Mouse (Mus musculus) myocyte (in vitro differentiated cells): ENCODE results near the gene Tmem175. TPM values are rescaled to one million over a fixed set of nuclear protein-coding genes. Genes with fewer than 3 reads are reported as not detected.
A peak's percentile ranks its signal among the peaks of the same experiment; 100 is the strongest.

Experiments
- H3K27me3 ChIP-seq: one replicate; pipeline ENCODE4 v1.6.1; 2011; ENCODE audit not compliant: control insufficient read depth, insufficient read depth, insufficient read length
- H3K36me3 ChIP-seq: one replicate; pipeline ENCODE4 v1.6.1; 2011; ENCODE audit not compliant: control insufficient read depth, insufficient read depth
- H3K4me2 ChIP-seq: one replicate; pipeline ENCODE4 v1.6.1; 2011; ENCODE audit warnings: low read depth, control low read depth
- H3K4me3 ChIP-seq: one replicate; pipeline ENCODE4 v1.5.1; 2011; ENCODE audit warnings: mild to moderate bottlenecking, control low read depth, moderate library complexity
- H3K79me2 ChIP-seq: one replicate; pipeline ENCODE4 v1.6.1; 2011; ENCODE audit not compliant: control insufficient read depth, insufficient read depth
- H3ac ChIP-seq: one replicate; pipeline ENCODE4 v1.6.1; 2011; ENCODE audit not compliant: control insufficient read depth, insufficient read length
- CEBPB ChIP-seq: IDR thresholded peaks from 2 replicates; pipeline ENCODE4 v1.6.1; 2011; ENCODE audit warnings: mild to moderate bottlenecking, moderate library complexity; ENCODE audit not compliant: poor library complexity, insufficient read depth, severe bottlenecking
- E2F4 ChIP-seq: IDR thresholded peaks from one replicate; pipeline ENCODE4 v1.6.1; 2011; ENCODE audit warnings: mild to moderate bottlenecking, control low read depth, moderate library complexity; ENCODE audit not compliant: insufficient read depth
- MAX ChIP-seq: IDR thresholded peaks from one replicate; pipeline ENCODE4 v1.6.1; 2011; ENCODE audit warnings: low read depth, mild to moderate bottlenecking, control low read depth
- MYOD1 ChIP-seq, 3 experiments: IDR thresholded peaks; one replicate each; pipeline ENCODE4 v1.6.1; 2011; ENCODE audit warnings: control low read depth in 2 of 3, low read depth in 2 of 3, mild to moderate bottlenecking in 2 of 3, moderate library complexity in 1 of 3; ENCODE audit not compliant: insufficient read length in 2 of 3, control insufficient read depth in 1 of 3
- MYOG ChIP-seq, 3 experiments: IDR thresholded peaks; one replicate each; pipeline ENCODE4 v1.6.1; 2011; ENCODE audit warnings: control low read depth in 2 of 3, low read depth in 2 of 3, mild to moderate bottlenecking in 2 of 3; ENCODE audit not compliant: insufficient read length in 2 of 3, control insufficient read depth in 1 of 3, insufficient read depth in 1 of 3
- POLR2A ChIP-seq: IDR thresholded peaks from one replicate; pipeline ENCODE4 v1.6.1; 2011; ENCODE audit warnings: low read depth, mild to moderate bottlenecking, control low read depth, moderate library complexity; ENCODE audit not compliant: insufficient read length
- POLR2AphosphoS2 ChIP-seq: IDR thresholded peaks from one replicate; pipeline ENCODE4 v1.6.1; 2011; ENCODE audit warnings: low read depth, control low read depth; ENCODE audit not compliant: insufficient read length
- REST ChIP-seq: IDR thresholded peaks from one replicate; pipeline ENCODE4 v1.6.1; 2011; ENCODE audit warnings: mild to moderate bottlenecking, control low read depth, moderate library complexity; ENCODE audit not compliant: insufficient read depth, insufficient read length
- SRF ChIP-seq: IDR thresholded peaks from one replicate; pipeline ENCODE4 v1.6.1; 2011; ENCODE audit warnings: low read depth; ENCODE audit not compliant: control insufficient read depth, insufficient read length
- TCF12 ChIP-seq: IDR thresholded peaks from one replicate; pipeline ENCODE4 v1.6.1; 2011; ENCODE audit warnings: mild to moderate bottlenecking, control low read depth; ENCODE audit not compliant: poor library complexity, insufficient read depth, severe bottlenecking
- TCF3 ChIP-seq: IDR thresholded peaks from one replicate; pipeline ENCODE4 v1.6.1; 2011; ENCODE audit warnings: low read depth, control low read depth; ENCODE audit not compliant: insufficient read length
- USF1 ChIP-seq: IDR thresholded peaks from one replicate; pipeline ENCODE4 v1.6.1; 2011; ENCODE audit warnings: low read depth, mild to moderate bottlenecking, control low read depth, moderate library complexity
- polyA plus RNA-seq: library from polyadenylated mRNA; unstranded; fragments of >200 nt; fragmentation: generic; extraction: Trizol; gene quantifications from one replicate; pipeline ENCODE4 v1.2.1, GENCODE M21; 2012; ENCODE audit warnings: missing spikeins

Tmem175 gene
- polyA plus RNA-seq, 1 experiment: 15.1 TPM

GRCm38 (mm10) chr5:108658611-108659010, 29.0 kb downstream of the Tmem175 start:
- no peaks in the 10 kb centered on the region for H3K36me3 ChIP-seq

GRCm38 (mm10) chr5:108659698-108660631, 30.4 kb downstream of the Tmem175 start, which contains the start of gene Idua:
Gene Idua, plus strand, starts transcription at chr5:108660331.
- no peak for TF ChIP-seq MYOD1 (IDR thresholded peaks at IDR 0.05; ENCODE audit: control insufficient read depth in 1 of 3, insufficient read length in 2 of 3, low read depth in 2 of 3)
- H3ac ChIP-seq: peak within 1 kb of the TSS; percentile 54
- peak within 1 kb of the TSS; percentile 96 for H3K4me2 ChIP-seq
- H3K36me3 ChIP-seq: no peaks in the 10 kb centered on the region
- H3K79me2 ChIP-seq: peaks cover 6% of the 10 kb centered on the region
- no peaks in the 10 kb centered on the region for H3K27me3 ChIP-seq
- H3K4me3 ChIP-seq: peak within 1 kb of the TSS; percentile 61

More at GRCm38 (mm10) chr5:108658611-108659010, 29.0 kb downstream of the Tmem175 start:
- Histone ChIP-seq H3K4me3 (peak overlapping the region; percentile 61), H3ac (no peak overlapping the region), H3K79me2 (peaks cover 6% of the 10 kb centered on the region), H3K4me2 (no peak overlapping the region), H3K27me3 (no peaks in the 10 kb centered on the region)
- TF ChIP-seq MYOD1 (IDR thresholded peaks at IDR 0.05; ENCODE audit: control insufficient read depth in 1 of 3, insufficient read length in 2 of 3, low read depth in 2 of 3): no peak
- TF ChIP-seq TCF12: no peak
- no peak for TF ChIP-seq SRF
- TF ChIP-seq E2F4: no peak
- no peak for TF ChIP-seq USF1
- TF ChIP-seq POLR2A: no peak

DNA sequence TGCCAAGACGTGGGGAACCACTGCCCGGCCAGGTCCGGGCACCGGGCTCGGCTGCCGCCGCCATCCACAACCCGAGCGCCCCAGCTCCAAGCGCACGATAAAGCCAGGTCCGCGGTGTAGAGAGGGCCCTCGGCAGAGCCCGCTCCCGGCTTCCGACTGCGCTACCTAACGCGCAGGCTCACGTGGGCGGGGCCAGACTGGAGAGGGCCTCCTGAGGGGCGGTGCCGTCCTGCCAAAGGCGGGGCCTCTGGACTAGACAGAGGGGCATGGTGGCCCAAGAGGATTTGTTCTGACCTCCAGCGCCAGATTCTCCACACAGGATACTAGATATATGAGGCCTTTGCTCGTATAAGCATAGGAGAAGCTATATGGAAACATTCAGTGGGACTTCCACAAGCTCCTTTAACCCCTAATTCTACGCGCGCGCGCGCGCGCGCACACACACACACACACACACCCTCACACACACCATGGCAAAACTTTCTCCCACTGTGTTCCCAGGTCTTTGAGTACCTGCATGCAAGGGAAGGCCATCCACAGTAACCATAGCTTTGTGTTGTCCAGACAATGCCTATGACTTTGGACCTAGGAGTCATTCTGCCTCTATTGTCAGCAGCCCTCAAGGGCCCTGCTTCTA, 31.2 kb downstream of the Tmem175 start:
- no peaks in the 10 kb centered on the region for H3K36me3 ChIP-seq
- peak overlapping the region; percentile 61 for H3K4me3 ChIP-seq
- H3ac ChIP-seq: peak overlapping the region; percentile 54
- H3K4me2 ChIP-seq: peak overlapping the region; percentile 96
- no peaks in the 10 kb centered on the region for H3K27me3 ChIP-seq
- TF ChIP-seq POLR2AphosphoS2 (peak; percentile 58), TCF12 (no peak), POLR2A (peak; percentile 61)
- peaks cover 6% of the 10 kb centered on the region for H3K79me2 ChIP-seq

- Histone ChIP-seq H3K4me3 (no peak overlapping the region), H3K27me3 (no peaks in the 10 kb centered on the region), H3K36me3 (no peaks in the 10 kb centered on the region), H3ac (no peak overlapping the region), H3K79me2 (peaks cover 6% of the 10 kb centered on the region), H3K4me2 (no peak overlapping the region)
- TF ChIP-seq E2F4: no peak
- TF ChIP-seq MYOG (IDR thresholded peaks at IDR 0.05; ENCODE audit: control insufficient read depth in 1 of 3, insufficient read depth in 1 of 3, insufficient read length in 2 of 3, low read depth in 2 of 3): no peak
- no peak for TF ChIP-seq SRF
- no peak for TF ChIP-seq MYOD1 (IDR thresholded peaks at IDR 0.05; ENCODE audit: control insufficient read depth in 1 of 3, insufficient read length in 2 of 3, low read depth in 2 of 3)
- TF ChIP-seq REST: no peak
- no peak for TF ChIP-seq TCF12
- no peak for TF ChIP-seq USF1
- TF ChIP-seq POLR2AphosphoS2: no peak
- no peak for TF ChIP-seq MAX
- no peak for TF ChIP-seq CEBPB
- no peak for TF ChIP-seq TCF3
- TF ChIP-seq POLR2A: no peak
Observed at GRCm38 (mm10) chr5:108662772-108663171, 33.2 kb downstream of the Tmem175 start.

GRCm38 (mm10) chr5:108665066-108665465, 35.5 kb downstream of the Tmem175 start:
- TF ChIP-seq CEBPB (no peak), MYOG (IDR thresholded peaks at IDR 0.05; ENCODE audit: control insufficient read depth in 1 of 3, insufficient read depth in 1 of 3, insufficient read length in 2 of 3, low read depth in 2 of 3) (no peak), USF1 (no peak)
- no peak overlapping the region for H3K4me2 ChIP-seq

More at GRCm38 (mm10) chr5:108665066-108665465, 35.5 kb downstream of the Tmem175 start:
- Histone ChIP-seq H3K4me3 (no peak overlapping the region), H3K36me3 (no peaks in the 10 kb centered on the region), H3K27me3 (no peaks in the 10 kb centered on the region), H3K79me2 (peaks cover 4% of the 10 kb centered on the region), H3ac (no peak overlapping the region)
